Mouse (Mus musculus): ENCODE data around the gene Dctn2. TPM values are rescaled to one million over a fixed set of nuclear protein-coding genes. Genes with fewer than 3 reads are reported as not detected.

Dctn2 gene
- total RNA-seq, 2 experiments from 2014 or later = 271 to 276 TPM

Other genes starting within 250 kb of the Dctn2 start
- gene Tsfm, start 235.5 kb upstream of the Dctn2 start, total RNA-seq (2021) = 10 to 100 TPM; 27.2 to 27.3 TPM
- gene Mettl1, start 225.0 kb upstream of the Dctn2 start, total RNA-seq (2021) = 10 to 100 TPM in 1 of 2 experiments, 1 to 10 TPM in 1; 8.5 to 12.1 TPM
- gene Eef1akmt3, start 224.9 kb upstream of the Dctn2 start, total RNA-seq (2021) = under 1 TPM; 0.15 to 0.47 TPM
- under 1 TPM; 0.27 to 0.80 TPM for gene Cyp27b1, start 218.1 kb upstream of the Dctn2 start, total RNA-seq (2021)
- gene March9, start 206.2 kb upstream of the Dctn2 start, total RNA-seq (2021) = 10 to 100 TPM; 23.0 to 25.1 TPM
- gene Cdk4, start 202.8 kb upstream of the Dctn2 start, total RNA-seq (2021) = 100 to 1,000 TPM; 104 to 110 TPM
- 10 to 100 TPM; 60.2 to 61.8 TPM for gene Tspan31, start 196.1 kb upstream of the Dctn2 start, total RNA-seq (2021)
- 100 to 1,000 TPM; 754 to 837 TPM for gene Agap2, start 191.1 kb upstream of the Dctn2 start, total RNA-seq (2021)
- gene Os9, start 145.2 kb upstream of the Dctn2 start, total RNA-seq (2021) = 100 to 1,000 TPM; 105 to 107 TPM
- gene B4galnt1, start 101.1 kb upstream of the Dctn2 start, total RNA-seq (2021) = 100 to 1,000 TPM; 113 to 114 TPM
- gene Slc26a10, start 85.7 kb upstream of the Dctn2 start, total RNA-seq (2021) = 10 to 100 TPM; 10.5 to 25.1 TPM
- gene Arhgef25, start 76.3 kb upstream of the Dctn2 start, total RNA-seq (2021) = 100 to 1,000 TPM; 295 to 338 TPM
- 100 to 1,000 TPM; 210 to 243 TPM for gene Dtx3, start 70.6 kb upstream of the Dctn2 start, total RNA-seq (2021)
- 10 to 100 TPM; 92.7 to 98.9 TPM for gene Pip4k2c, start 54.8 kb upstream of the Dctn2 start, total RNA-seq (2021)
- 100 to 1,000 TPM; 712 to 736 TPM for gene Kif5a, start 3.0 kb upstream of the Dctn2 start, total RNA-seq (2021)
- 10 to 100 TPM; 31.8 to 53.9 TPM for gene Mbd6, start 22.6 kb downstream of the Dctn2 start, total RNA-seq (2021)
- gene Mars, start 45.4 kb downstream of the Dctn2 start, total RNA-seq (2021) = 10 to 100 TPM; 57.1 to 59.4 TPM
- gene Arhgap9, start 55.6 kb downstream of the Dctn2 start, total RNA-seq (2021) = 1 to 10 TPM in 1 of 2 experiments, under 1 TPM in 1; 0.89 to 1.1 TPM
- 1 to 10 TPM; 2.1 to 3.3 TPM for gene Gli1, start 75.6 kb downstream of the Dctn2 start, total RNA-seq (2021)
- not detected for gene Inhbe, start 88.0 kb downstream of the Dctn2 start, total RNA-seq (2021)
- gene Inhbc, start 104.1 kb downstream of the Dctn2 start, total RNA-seq (2021) = not detected
- gene R3hdm2, start 114.0 kb downstream of the Dctn2 start, total RNA-seq (2021) = 100 to 1,000 TPM; 153 to 200 TPM
- 1 to 10 TPM; 2.4 to 4.6 TPM for gene Stac3, start 235.3 kb downstream of the Dctn2 start, total RNA-seq (2021)
- 1 to 10 TPM; 4.1 to 6.7 TPM for gene Ndufa4l2, start 248.6 kb downstream of the Dctn2 start, total RNA-seq (2021)